Mouse (Mus musculus) brain, embryonic 14.5 days (tissue): ENCODE data around the gene Mrgbp.
A peak's percentile ranks its signal among the peaks of the same experiment; 100 is the strongest.

Source experiments
- CTCF ChIP-seq: fragments of 200-500 bp; IDR thresholded peaks from 2 replicates; pipeline ENCODE4 v1.5.1; 2012; ENCODE audit warnings: inconsistent platforms, mild to moderate bottlenecking, moderate library complexity, borderline replicate concordance; ENCODE audit not compliant: insufficient read depth, insufficient read length; ENCODE audit errors: extremely low read depth
- POLR2A ChIP-seq: fragments of 200-500 bp; IDR thresholded peaks from 2 replicates; pipeline ENCODE4 v1.6.1; 2012; ENCODE audit warnings: mild to moderate bottlenecking, inconsistent platforms, borderline replicate concordance; ENCODE audit not compliant: poor library complexity, insufficient read depth, insufficient read length, severe bottlenecking; ENCODE audit errors: extremely low read depth

DNA sequence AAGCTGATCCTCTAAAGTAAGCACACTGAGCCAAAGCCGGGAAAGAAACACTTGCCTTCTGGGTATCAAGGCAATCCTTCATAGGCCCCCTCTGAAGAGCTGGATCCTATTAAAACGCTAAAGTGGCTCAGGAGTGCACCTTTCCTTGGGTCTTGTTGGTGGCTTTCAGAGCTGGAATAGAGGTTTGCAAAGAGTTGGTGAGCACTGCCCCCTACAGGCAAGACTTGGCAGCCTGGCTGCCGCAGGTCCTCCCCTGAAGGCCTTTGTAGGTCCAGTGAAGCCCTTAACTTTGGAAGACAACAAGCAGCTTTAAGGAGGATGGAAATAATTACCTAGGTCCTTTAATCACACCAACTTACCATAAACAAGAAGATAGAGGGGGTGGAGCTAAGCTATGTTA, 2.4 kb upstream of the Mrgbp start:
- peak; percentile 97 for TF ChIP-seq CTCF
- no peak for TF ChIP-seq POLR2A
